Comparison of ENCODE assay signal across 22 mouse cellular contexts in the genomic region with DNA sequence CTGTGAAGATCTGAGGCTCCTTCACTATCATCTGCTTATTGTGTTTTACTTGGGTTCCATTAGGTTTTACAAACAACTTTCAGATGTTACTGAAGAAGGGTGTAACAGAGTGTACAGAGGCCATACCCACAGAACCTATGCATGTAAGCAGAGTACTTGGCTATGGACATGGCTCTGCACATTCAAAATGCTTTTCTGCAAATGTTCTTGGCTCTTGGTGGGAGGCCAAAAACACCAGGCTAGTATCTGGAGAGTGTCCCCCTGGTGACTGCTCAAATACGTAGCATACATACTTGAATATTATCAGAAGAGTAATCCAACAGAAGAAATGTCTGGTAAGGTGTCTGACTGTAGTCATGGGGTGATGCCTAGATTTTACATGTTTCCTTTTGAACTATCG.
DNase-seq lines count a peak whose midpoint lies in the region; ATAC-seq and TF ChIP-seq lines count a peak whose summit lies in the region.
"Had no signal": no experiment of that assay in that cellular context is flagged by ENCODE, and none has a peak within 500 bp of the region (broad histone marks: within the 10 kb centered on the region; RNA-seq: fewer than 3 reads in every experiment).

No protein-coding gene starts in this region.

- no peak overlapping the region for H3K9ac ChIP-seq in hindbrain, embryonic 15.5 days
- no peak overlapping the region for H3K9ac ChIP-seq in hindbrain, embryonic 11.5 days (ENCODE audit: low read depth, low read length)
- H3K9ac ChIP-seq in stomach, postnatal 0 days (ENCODE audit: low read length): no peak overlapping the region
- H3K9ac ChIP-seq: hindbrain, embryonic 13.5 days; intestine, embryonic 15.5 days; limb, embryonic 12.5 days; liver, postnatal 0 days; midbrain, embryonic 15.5 days; stomach, embryonic 15.5 days had no signal

- no peak for ATAC-seq in hindbrain, embryonic 15.5 days (ENCODE audit: low FRiP score, low read depth)
- no peak for ATAC-seq in hindbrain, embryonic 11.5 days (ENCODE audit: low FRiP score)
- ATAC-seq in stomach, postnatal 0 days (ENCODE audit: low FRiP score, low TSS enrichment): no peak
- ATAC-seq: forebrain, embryonic 16.5 days; intestine, embryonic 15.5 days; liver, postnatal 0 days; midbrain, embryonic 15.5 days; Patski had no signal

- no peaks in the 10 kb centered on the region for H3K9me3 ChIP-seq in hindbrain, embryonic 15.5 days
- no peaks in the 10 kb centered on the region for H3K9me3 ChIP-seq in hindbrain, embryonic 11.5 days (ENCODE audit: control insufficient read depth, low read length)
- no peaks in the 10 kb centered on the region for H3K9me3 ChIP-seq in stomach, postnatal 0 days (ENCODE audit: control insufficient read depth, low read length)
- H3K9me3 ChIP-seq: hindbrain, embryonic 13.5 days; intestine, embryonic 15.5 days; midbrain, embryonic 15.5 days; stomach, embryonic 15.5 days had no signal

- no peaks in the 10 kb centered on the region for H3K4me1 ChIP-seq in hindbrain, embryonic 15.5 days (replicated peaks)
- H3K4me1 ChIP-seq in hindbrain, embryonic 11.5 days (replicated peaks; ENCODE audit: control insufficient read depth, insufficient read depth, low read length): no peaks in the 10 kb centered on the region
- H3K4me1 ChIP-seq in stomach, postnatal 0 days (replicated peaks; ENCODE audit: control insufficient read depth, insufficient read depth): no peaks in the 10 kb centered on the region
- H3K4me1 ChIP-seq: forebrain, embryonic 10.5 days; hindbrain, embryonic 13.5 days; intestine, embryonic 15.5 days; limb, embryonic 12.5 days; midbrain, embryonic 15.5 days; stomach, embryonic 15.5 days had no signal

- no peak overlapping the region for H3K4me2 ChIP-seq in hindbrain, embryonic 15.5 days
- H3K4me2 ChIP-seq in hindbrain, embryonic 11.5 days (replicated peaks; ENCODE audit: low read depth, low read length): no peak overlapping the region
- no peak overlapping the region for H3K4me2 ChIP-seq in stomach, postnatal 0 days (replicated peaks; ENCODE audit: low read depth)
- H3K4me2 ChIP-seq: hindbrain, embryonic 13.5 days; intestine, embryonic 15.5 days; limb, embryonic 12.5 days; liver, embryonic 11.5 days; midbrain, embryonic 15.5 days; stomach, embryonic 15.5 days had no signal

- no peaks in the 10 kb centered on the region for H3K36me3 ChIP-seq in hindbrain, embryonic 15.5 days
- no peaks in the 10 kb centered on the region for H3K36me3 ChIP-seq in hindbrain, embryonic 11.5 days (ENCODE audit: control insufficient read depth, insufficient read depth, low read length)
- H3K36me3 ChIP-seq in stomach, postnatal 0 days (ENCODE audit: control insufficient read depth, insufficient read depth, low read length): no peaks in the 10 kb centered on the region
- H3K36me3 ChIP-seq: hindbrain, embryonic 13.5 days; intestine, embryonic 15.5 days; midbrain, embryonic 15.5 days; stomach, embryonic 15.5 days had no signal

- TF ChIP-seq EP300 in stomach, postnatal 0 days (optimal IDR thresholded peaks at IDR 0.05): no peak

- intact Hi-C loops in gastrocnemius, adult 2 months (cut with DNase I): loop anchor here (10.0 kb wide), 1 partner anchor 116 kb away; the partner anchor contains the start of gene Qk

- 87% methylated on average over 2 of the region's 2 CpGs for WGBS in hindbrain, embryonic 15.5 days
- 98% methylated on average over 2 of the region's 2 CpGs for WGBS in hindbrain, embryonic 11.5 days
- 72% methylated on average over 2 of the region's 2 CpGs for WGBS in stomach, postnatal 0 days

- H3K27ac ChIP-seq in gastrocnemius, adult 2 months: no peak overlapping the region
- H3K27ac ChIP-seq in hindbrain, embryonic 15.5 days (replicated peaks): peak overlapping the region; percentile 53; the same call in 1 of the 2 replicates
- no peak overlapping the region for H3K27ac ChIP-seq in hindbrain, embryonic 11.5 days (ENCODE audit: low read depth, low read length)
- no peak overlapping the region for H3K27ac ChIP-seq in stomach, postnatal 0 days (replicated peaks)
- H3K27ac ChIP-seq: forebrain, embryonic 10.5 days; hindbrain, embryonic 13.5 days; intestine, embryonic 15.5 days; limb, embryonic 12.5 days; macrophage; midbrain, embryonic 15.5 days; stomach, embryonic 15.5 days had no signal

- H3K27me3 ChIP-seq in hindbrain, embryonic 15.5 days: no peaks in the 10 kb centered on the region
- H3K27me3 ChIP-seq in hindbrain, embryonic 11.5 days (ENCODE audit: control insufficient read depth, insufficient read depth, low read length): no peaks in the 10 kb centered on the region
- no peaks in the 10 kb centered on the region for H3K27me3 ChIP-seq in stomach, postnatal 0 days (ENCODE audit: control insufficient read depth, insufficient read depth, low read length)
- H3K27me3 ChIP-seq: hindbrain, embryonic 13.5 days; intestine, embryonic 15.5 days; limb, embryonic 12.5 days; midbrain, embryonic 15.5 days; Patski; stomach, embryonic 15.5 days had no signal

- no peak for DNase-seq in gastrocnemius, adult 2 months
- no peak for DNase-seq in gastrocnemius, postnatal 25 days
- DNase-seq in hindbrain, embryonic 11.5 days (ENCODE audit: low spot score): no peak
- peak; percentile 43 for DNase-seq in lung, postnatal 10 days
- DNase-seq in lung, postnatal 25 days (ENCODE audit: low spot score): no peak
- DNase-seq in stomach, postnatal 0 days (ENCODE audit: low spot score): no peak
- DNase-seq: adrenal gland, postnatal 36 days; cerebellum, adult 11 months; cerebellum, adult 9-11 months; kidney, postnatal 25 days; liver, postnatal 0 days had no signal

- no peak overlapping the region for H3K4me3 ChIP-seq in gastrocnemius, adult 2 months
- H3K4me3 ChIP-seq in hindbrain, embryonic 15.5 days: no peak overlapping the region
- no peak overlapping the region for H3K4me3 ChIP-seq in hindbrain, embryonic 11.5 days (ENCODE audit: low read depth, low read length)
- H3K4me3 ChIP-seq in stomach, postnatal 0 days (ENCODE audit: low read depth, low read length): no peak overlapping the region
- H3K4me3 ChIP-seq: forebrain, embryonic 10.5 days; hindbrain, embryonic 13.5 days; intestine, embryonic 15.5 days; limb, embryonic 12.5 days; midbrain, embryonic 15.5 days; stomach, embryonic 15.5 days had no signal

- TF ChIP-seq CTCF in gastrocnemius, adult 2 months (IDR thresholded peaks at IDR 0.05): peak; percentile 6; the same call in 1 of the 2 replicates
- 0 out of 2 replicates have a peak, but pooled peaks have one; percentile 22 for TF ChIP-seq CTCF in stomach, postnatal 0 days (IDR thresholded peaks at IDR 0.05; ENCODE audit: low read depth)
